Mouse (Mus musculus) MEL (cell line): ENCODE measurements at regions not wholly inside any gene's neighbourhood (a gene's known extent, or its start where the extent isn't known, plus 50 kb on each side); places are given as distances from the start of the nearest gene placed in this dataset.

ENCODE experiments used
- CTCF ChIP-seq, 3 experiments: IDR thresholded peaks in 2 of 3; conservative IDR thresholded peaks in 1 of 3; 2 replicates each; pipeline ENCODE4 v1.5.1; 2011 to 2012; ENCODE audit warnings: low read length in 3 of 3, low read depth in 2 of 3, mild to moderate bottlenecking in 2 of 3, improper control_type of control experiment in 1 of 3, inconsistent platforms in 1 of 3, mixed read lengths in 1 of 3, moderate library complexity in 1 of 3; ENCODE audit not compliant: control insufficient read depth in 1 of 3, insufficient read depth in 1 of 3, poor library complexity in 1 of 3, severe bottlenecking in 1 of 3
- EP300 ChIP-seq, 2 experiments: IDR thresholded peaks; 2 replicates each; pipeline ENCODE4 v1.6.1; 2011; ENCODE audit warnings: improper control_type of control experiment in 2 of 2, low read length in 2 of 2, low read depth in 1 of 2, mild to moderate bottlenecking in 1 of 2
- JUND ChIP-seq: IDR thresholded peaks from 2 replicates; pipeline ENCODE4 v1.6.1; 2011; ENCODE audit warnings: low read depth, mild to moderate bottlenecking, improper control_type of control experiment, low read length
- MAFK ChIP-seq: IDR thresholded peaks from 2 replicates; pipeline ENCODE4 v1.6.1; 2011; ENCODE audit warnings: low read depth, mild to moderate bottlenecking, low read length, improper control_type of control experiment, borderline replicate concordance
- POLR2A ChIP-seq, 2 experiments: IDR thresholded peaks; 2 replicates each; pipeline ENCODE4 v1.6.1; 2011 to 2012; ENCODE audit warnings: low read length in 2 of 2, mild to moderate bottlenecking in 2 of 2, control low read depth in 1 of 2, improper control_type of control experiment in 1 of 2, low read depth in 1 of 2, moderate library complexity in 1 of 2; ENCODE audit not compliant: control insufficient read depth in 1 of 2, insufficient read depth in 1 of 2, poor library complexity in 1 of 2
- SIN3A ChIP-seq: IDR thresholded peaks from 2 replicates; pipeline ENCODE4 v1.6.1; 2012; ENCODE audit warnings: low read length, improper control_type of control experiment, inconsistent platforms
- SMC3 ChIP-seq: IDR thresholded peaks from 2 replicates; pipeline ENCODE4 v1.6.1; 2011; ENCODE audit warnings: low read depth, low read length, improper control_type of control experiment
- USF2 ChIP-seq, 2 experiments: IDR thresholded peaks; 2 replicates each; pipeline ENCODE4 v1.6.1; 2011 to 2012; ENCODE audit warnings: improper control_type of control experiment in 2 of 2, low read length in 2 of 2, borderline replicate concordance in 1 of 2, inconsistent platforms in 1 of 2, low read depth in 1 of 2, mild to moderate bottlenecking in 1 of 2; ENCODE audit not compliant: insufficient read depth in 1 of 2

GRCm38 (mm10) chr9:32933237-32934071, 297.4 kb downstream of the Ets1 start:
- TF ChIP-seq JUND (no peak), SMC3 (no peak), CTCF (IDR thresholded peaks at IDR 0.05 in 2 of 3, conservative IDR thresholded peaks at IDR 0.05 in 1 of 3; ENCODE audit: control insufficient read depth in 1 of 3, insufficient read depth in 1 of 3, low read depth in 2 of 3, low read length in 3 of 3, poor library complexity in 1 of 3, severe bottlenecking in 1 of 3) (no peak), EP300 (IDR thresholded peaks at IDR 0.05; ENCODE audit: low read depth in 1 of 2, low read length in 2 of 2) (no peak), USF2 (IDR thresholded peaks at IDR 0.05; ENCODE audit: borderline replicate concordance in 1 of 2, insufficient read depth in 1 of 2, low read depth in 1 of 2, low read length in 2 of 2) (no peak), POLR2A (IDR thresholded peaks at IDR 0.05; ENCODE audit: control insufficient read depth in 1 of 2, insufficient read depth in 1 of 2, low read depth in 1 of 2, low read length in 2 of 2, poor library complexity in 1 of 2) (no peak), SIN3A (no peak), MAFK (no peak)
